Mouse (Mus musculus) forebrain, embryonic 10.5 days (tissue): ENCODE measurements around the gene Stat1. TPM values are rescaled to one million over a fixed set of nuclear protein-coding genes. Genes with fewer than 3 reads are reported as not detected.
A peak's percentile ranks its signal among the peaks of the same experiment; 100 is the strongest.

Experiments
- DNase-seq: peaks from one replicate; pipeline ENCODE4 v3.0.0-alpha.2; 2017; ENCODE audit warnings: low spot score; ENCODE audit errors: extremely low spot score
- H3K27ac ChIP-seq: fragments of 300-500 bp; sonication (generic); 2 replicates; pipeline ENCODE4 v1.5.1; 2016; ENCODE audit warnings: mild to moderate bottlenecking
- H3K27me3 ChIP-seq: fragments of 300-500 bp; sonication (generic); 2 replicates; pipeline ENCODE4 v1.6.1; 2016; ENCODE audit warnings: mild to moderate bottlenecking; ENCODE audit not compliant: poor library complexity, severe bottlenecking
- H3K36me3 ChIP-seq: fragments of 300-500 bp; sonication (generic); replicated peaks from 2 replicates; pipeline ENCODE4 v1.6.1; 2016; ENCODE audit warnings: mild to moderate bottlenecking, moderate library complexity
- H3K4me1 ChIP-seq: fragments of 300-500 bp; sonication (generic); 2 replicates; pipeline ENCODE4 v1.6.1; 2016
- H3K4me3 ChIP-seq: fragments of 300-500 bp; sonication (generic); 2 replicates; pipeline ENCODE4 v1.5.1; 2016; ENCODE audit warnings: mild to moderate bottlenecking, moderate library complexity
- H3K9me3 ChIP-seq: fragments of 300-500 bp; sonication (generic); 2 replicates; pipeline ENCODE4 v1.6.1; 2016; ENCODE audit warnings: mild to moderate bottlenecking, moderate library complexity
- WGBS: fragments of 180-500 bp; shearing (Covaris S2); methylation state at CpG from one replicate; pipeline ENCODE4 v1.1.7; 2016; 5-methylcytosine and 5-hydroxymethylcytosine counted together
- polyA plus RNA-seq: library from polyadenylated mRNA; unstranded; fragments of >200 nt; fragmentation: Nextera tagmentation; extraction: Ambion mirVana; gene quantifications from 2 replicates; pipeline ENCODE4 v1.2.1, GENCODE M21; 2016

Stat1 gene
- polyA plus RNA-seq, 1 experiment from 2014 or later: 12.3 TPM

GRCm38 (mm10) chr1:52113067-52113665 is 6.1 kb upstream of the Stat1 start:
- no peaks in the 10 kb centered on the region for H3K36me3 ChIP-seq
- peaks cover 6% of the 10 kb centered on the region for H3K4me1 ChIP-seq
- H3K9me3 ChIP-seq: no peaks in the 10 kb centered on the region
- H3K27me3 ChIP-seq: 0 out of 2 replicates have a peak, but pooled peaks cover 3% of the 10 kb centered on the region
- H3K27ac ChIP-seq: peak overlapping the region; percentile 91
- no peak for DNase-seq
- H3K4me3 ChIP-seq: peak overlapping the region; percentile 50
- WGBS: 29% methylated on average over 7 of the region's 7 CpGs

GRCm38 (mm10) chr1:52113666-52114069 is 5.6 kb upstream of the Stat1 start:
- DNase-seq: peak; percentile 97
- Histone ChIP-seq H3K27ac (peak overlapping the region; percentile 91), H3K9me3 (no peaks in the 10 kb centered on the region), H3K4me3 (peak overlapping the region; percentile 50), H3K27me3 (0 out of 2 replicates have a peak, but pooled peaks cover 3% of the 10 kb centered on the region), H3K36me3 (no peaks in the 10 kb centered on the region), H3K4me1 (peaks cover 9% of the 10 kb centered on the region)
- WGBS: under 1% methylated on average over 32 of the region's 32 CpGs

GRCm38 (mm10) chr1:52116441-52116840 is 2.8 kb upstream of the Stat1 start:
- WGBS: 88% methylated on average over 3 of the region's 3 CpGs
- no peak for DNase-seq
- Histone ChIP-seq H3K27me3 (peaks cover 19% of the 10 kb centered on the region), H3K4me3 (no peak overlapping the region), H3K27ac (no peak overlapping the region), H3K9me3 (no peaks in the 10 kb centered on the region), H3K4me1 (peaks cover 25% of the 10 kb centered on the region), H3K36me3 (no peaks in the 10 kb centered on the region)

- no peaks in the 10 kb centered on the region for H3K36me3 ChIP-seq
- H3K4me1 ChIP-seq: peaks cover 25% of the 10 kb centered on the region
- WGBS: 90% methylated on average over 1 of the region's 1 CpGs
- DNase-seq: no peak
- no peak overlapping the region for H3K4me3 ChIP-seq
- H3K27me3 ChIP-seq: peaks cover 19% of the 10 kb centered on the region
- H3K9me3 ChIP-seq: no peaks in the 10 kb centered on the region
- H3K27ac ChIP-seq: no peak overlapping the region
Measured at GRCm38 (mm10) chr1:52117777-52118176, 1.5 kb upstream of the Stat1 start.

GRCm38 (mm10) chr1:52119691-52120090 is 451 bp downstream of the Stat1 start:
- Histone ChIP-seq H3K4me1 (peaks cover 19% of the 10 kb centered on the region), H3K4me3 (peak overlapping the region; percentile 89), H3K36me3 (no peaks in the 10 kb centered on the region), H3K27ac (peak overlapping the region; percentile 85), H3K9me3 (no peaks in the 10 kb centered on the region), H3K27me3 (peaks cover 19% of the 10 kb centered on the region)
- 1% methylated on average over 20 of the region's 20 CpGs for WGBS
- no peak for DNase-seq

GRCm38 (mm10) chr1:52120191-52120590 is 951 bp downstream of the Stat1 start:
- no peaks in the 10 kb centered on the region for H3K36me3 ChIP-seq
- WGBS: 47% methylated on average over 10 of the region's 10 CpGs
- H3K4me3 ChIP-seq: peak overlapping the region; percentile 89
- H3K9me3 ChIP-seq: no peaks in the 10 kb centered on the region
- no peak overlapping the region for H3K27ac ChIP-seq
- H3K27me3 ChIP-seq: peaks cover 19% of the 10 kb centered on the region
- DNase-seq: no peak
- H3K4me1 ChIP-seq: peaks cover 19% of the 10 kb centered on the region

GRCm38 (mm10) chr1:52121052-52121451 is 1.8 kb downstream of the Stat1 start:
- no peak overlapping the region for H3K27ac ChIP-seq
- no peak for DNase-seq
- no peaks in the 10 kb centered on the region for H3K9me3 ChIP-seq
- WGBS: 89% methylated on average over 3 of the region's 3 CpGs
- peaks cover 6% of the 10 kb centered on the region for H3K36me3 ChIP-seq
- no peak overlapping the region for H3K4me3 ChIP-seq
- peaks cover 19% of the 10 kb centered on the region for H3K4me1 ChIP-seq
- H3K27me3 ChIP-seq: peaks cover 19% of the 10 kb centered on the region

GRCm38 (mm10) chr1:52124818-52125217 is 5.6 kb downstream of the Stat1 start:
- Histone ChIP-seq H3K9me3 (no peaks in the 10 kb centered on the region), H3K27me3 (peaks cover 14% of the 10 kb centered on the region), H3K4me3 (no peak overlapping the region), H3K36me3 (peaks cover 16% of the 10 kb centered on the region), H3K27ac (no peak overlapping the region), H3K4me1 (peaks cover 12% of the 10 kb centered on the region)
- 73% methylated on average over 3 of the region's 3 CpGs for WGBS
- no peak for DNase-seq

GRCm38 (mm10) chr1:52127350-52127749 is 8.1 kb downstream of the Stat1 start:
- H3K9me3 ChIP-seq: no peaks in the 10 kb centered on the region
- H3K36me3 ChIP-seq: peaks cover 16% of the 10 kb centered on the region
- no peaks in the 10 kb centered on the region for H3K27me3 ChIP-seq
- no peak overlapping the region for H3K27ac ChIP-seq
- no peak overlapping the region for H3K4me3 ChIP-seq
- 0 out of 2 replicates have a peak, but pooled peaks cover 4% of the 10 kb centered on the region for H3K4me1 ChIP-seq
- 94% methylated on average over 6 of the region's 6 CpGs for WGBS
- DNase-seq: no peak

GRCm38 (mm10) chr1:52129794-52130193 is 10.6 kb downstream of the Stat1 start:
- WGBS: 77% methylated on average over 6 of the region's 6 CpGs
- H3K36me3 ChIP-seq: peaks cover 16% of the 10 kb centered on the region
- no peak for DNase-seq

GRCm38 (mm10) chr1:52131787-52132377 is 12.6 kb downstream of the Stat1 start:
- no peak overlapping the region for H3K27ac ChIP-seq

More at GRCm38 (mm10) chr1:52129794-52130193, 10.6 kb downstream of the Stat1 start:
- H3K27me3 ChIP-seq: no peaks in the 10 kb centered on the region
- H3K4me1 ChIP-seq: 0 out of 2 replicates have a peak, but pooled peaks cover 4% of the 10 kb centered on the region
- H3K9me3 ChIP-seq: no peaks in the 10 kb centered on the region
- no peak overlapping the region for H3K4me3 ChIP-seq
- no peak overlapping the region for H3K27ac ChIP-seq

GRCm38 (mm10) chr1:52133254-52133653 is 14.0 kb downstream of the Stat1 start:
- peaks cover 9% of the 10 kb centered on the region for H3K4me1 ChIP-seq
- H3K4me3 ChIP-seq: no peak overlapping the region
- H3K36me3 ChIP-seq: peaks cover 7% of the 10 kb centered on the region; the same call in 1 of the 2 replicates
- H3K27me3 ChIP-seq: no peaks in the 10 kb centered on the region
- H3K9me3 ChIP-seq: no peaks in the 10 kb centered on the region
- no peak for DNase-seq
- H3K27ac ChIP-seq: no peak overlapping the region
- WGBS: 76% methylated on average over 8 of the region's 8 CpGs

More at GRCm38 (mm10) chr1:52131787-52132377, 12.6 kb downstream of the Stat1 start:
- Histone ChIP-seq H3K4me1 (0 out of 2 replicates have a peak, but pooled peaks cover 4% of the 10 kb centered on the region), H3K4me3 (no peak overlapping the region), H3K36me3 (peaks cover 2% of the 10 kb centered on the region), H3K27me3 (no peaks in the 10 kb centered on the region), H3K9me3 (no peaks in the 10 kb centered on the region)
- 84% methylated on average over 11 of the region's 11 CpGs for WGBS
- no peak for DNase-seq

GRCm38 (mm10) chr1:52137292-52137691 is 18.1 kb downstream of the Stat1 start:
- Histone ChIP-seq H3K9me3 (no peaks in the 10 kb centered on the region), H3K27me3 (no peaks in the 10 kb centered on the region)
- no peak for DNase-seq

More at GRCm38 (mm10) chr1:52137292-52137691, 18.1 kb downstream of the Stat1 start:
- Histone ChIP-seq H3K27ac (no peak overlapping the region), H3K36me3 (peaks cover 7% of the 10 kb centered on the region; the same call in 1 of the 2 replicates), H3K4me3 (no peak overlapping the region), H3K4me1 (peaks cover 5% of the 10 kb centered on the region)
- WGBS: 84% methylated on average over 16 of the region's 16 CpGs
